Mouse (Mus musculus): Measurements from ENCODE around the gene Prrxl1. TPM values are rescaled to one million over a fixed set of nuclear protein-coding genes. Genes with fewer than 3 reads are reported as not detected.

Prrxl1 gene
- polyA plus RNA-seq, 1 experiment from 2014 or later: 0.08 TPM

GRCm38 (mm10) chr14:32632908-32633600, 33.8 kb downstream of the Prrxl1 start:
- Histone ChIP-seq H3K4me3 (no peak overlapping the region), H3K27me3 (no peaks in the 10 kb centered on the region), H3K9me3 (no peaks in the 10 kb centered on the region), H3K4me2 (replicated peaks) (no peak overlapping the region), H3K27ac (replicated peaks) (no peak overlapping the region), H3K9ac (replicated peaks) (no peak overlapping the region), H3K36me3 (no peaks in the 10 kb centered on the region), H3K4me1 (no peaks in the 10 kb centered on the region)
- ATAC-seq (replicated peaks): no peak
- WGBS: 87% methylated on average over 5 of the region's 6 CpGs

- WGBS: 48% methylated on average over 11 of the region's 11 CpGs
- Histone ChIP-seq H3K4me2 (replicated peaks) (no peak overlapping the region), H3K4me1 (no peaks in the 10 kb centered on the region), H3K9ac (replicated peaks) (no peak overlapping the region), H3K9me3 (no peaks in the 10 kb centered on the region), H3K27me3 (no peaks in the 10 kb centered on the region), H3K4me3 (no peak overlapping the region), H3K27ac (replicated peaks) (no peak overlapping the region), H3K36me3 (no peaks in the 10 kb centered on the region)
- ATAC-seq (replicated peaks): no peak
Measured at GRCm38 (mm10) chr14:32634015-32634682, 34.9 kb downstream of the Prrxl1 start.

DNA sequence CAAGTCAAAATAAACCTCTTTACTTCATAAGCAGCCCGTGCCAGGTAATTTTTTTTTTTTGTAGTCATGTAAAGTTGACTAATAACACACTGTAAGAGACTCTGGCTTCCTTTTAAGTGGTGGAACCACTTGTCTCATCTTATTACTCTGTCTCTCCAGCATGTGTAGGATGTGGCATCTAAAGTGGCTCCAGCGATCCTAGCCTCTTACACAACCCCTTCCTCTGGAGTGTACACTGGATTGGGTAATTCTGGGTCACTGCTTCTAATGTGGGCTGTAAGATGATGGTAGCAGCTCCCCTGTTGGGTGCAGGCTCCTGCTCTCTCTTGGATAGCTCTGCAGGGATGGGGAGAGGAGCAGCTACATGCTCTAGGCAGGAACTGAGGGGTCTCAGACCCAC, 39.3 kb downstream of the Prrxl1 start:
- Histone ChIP-seq H3K27ac (replicated peaks) (no peak overlapping the region), H3K4me2 (replicated peaks) (no peak overlapping the region), H3K9ac (replicated peaks) (no peak overlapping the region), H3K4me1 (no peaks in the 10 kb centered on the region), H3K27me3 (no peaks in the 10 kb centered on the region), H3K9me3 (no peaks in the 10 kb centered on the region), H3K36me3 (no peaks in the 10 kb centered on the region), H3K4me3 (no peak overlapping the region)
- 96% methylated on average over 2 of the region's 2 CpGs for WGBS
- no peak for ATAC-seq (replicated peaks)

GRCm38 (mm10) chr14:32659781-32660180, 60.6 kb downstream of the Prrxl1 start:
- Histone ChIP-seq H3K4me1 (no peaks in the 10 kb centered on the region), H3K9me3 (no peaks in the 10 kb centered on the region), H3K27ac (replicated peaks) (no peak overlapping the region), H3K4me2 (replicated peaks) (no peak overlapping the region), H3K9ac (replicated peaks) (no peak overlapping the region), H3K27me3 (no peaks in the 10 kb centered on the region), H3K4me3 (no peak overlapping the region), H3K36me3 (no peaks in the 10 kb centered on the region)
- WGBS: 84% methylated on average over 9 of the region's 9 CpGs
- ATAC-seq (replicated peaks): no peak

- no peak overlapping the region for H3K4me3 ChIP-seq
- WGBS: 94% methylated on average over 6 of the region's 6 CpGs
- no peak overlapping the region for H3K27ac ChIP-seq (replicated peaks)
- no peaks in the 10 kb centered on the region for H3K27me3 ChIP-seq
- H3K4me1 ChIP-seq: no peaks in the 10 kb centered on the region
- H3K36me3 ChIP-seq: no peaks in the 10 kb centered on the region
- H3K9ac ChIP-seq (replicated peaks): no peak overlapping the region
- ATAC-seq (replicated peaks): no peak
- no peak overlapping the region for H3K4me2 ChIP-seq (replicated peaks)
- no peaks in the 10 kb centered on the region for H3K9me3 ChIP-seq
Measured at GRCm38 (mm10) chr14:32663099-32663498, 63.9 kb downstream of the Prrxl1 start.

GRCm38 (mm10) chr14:32673178-32673577, 74.0 kb downstream of the Prrxl1 start:
- no peaks in the 10 kb centered on the region for H3K9me3 ChIP-seq
- 54% methylated on average over 3 of the region's 3 CpGs for WGBS
- H3K9ac ChIP-seq (replicated peaks): no peak overlapping the region
- 0 out of 2 replicates have a peak, but pooled peaks have one; percentile 29 for ATAC-seq (replicated peaks)
- H3K27ac ChIP-seq (replicated peaks): no peak overlapping the region
- no peaks in the 10 kb centered on the region for H3K4me1 ChIP-seq
- no peaks in the 10 kb centered on the region for H3K36me3 ChIP-seq
- no peak overlapping the region for H3K4me3 ChIP-seq
- H3K4me2 ChIP-seq (replicated peaks): no peak overlapping the region
- H3K27me3 ChIP-seq: no peaks in the 10 kb centered on the region

- Histone ChIP-seq H3K9me3 (no peaks in the 10 kb centered on the region), H3K4me3 (no peak overlapping the region), H3K9ac (replicated peaks) (no peak overlapping the region), H3K27ac (replicated peaks) (no peak overlapping the region), H3K4me1 (peaks cover 8% of the 10 kb centered on the region), H3K27me3 (no peaks in the 10 kb centered on the region), H3K36me3 (no peaks in the 10 kb centered on the region), H3K4me2 (replicated peaks) (no peak overlapping the region)
- 73% methylated on average over 3 of the region's 3 CpGs for WGBS
- no peak for ATAC-seq (replicated peaks)
Measured at GRCm38 (mm10) chr14:32678565-32678964, 79.4 kb downstream of the Prrxl1 start.

DNA sequence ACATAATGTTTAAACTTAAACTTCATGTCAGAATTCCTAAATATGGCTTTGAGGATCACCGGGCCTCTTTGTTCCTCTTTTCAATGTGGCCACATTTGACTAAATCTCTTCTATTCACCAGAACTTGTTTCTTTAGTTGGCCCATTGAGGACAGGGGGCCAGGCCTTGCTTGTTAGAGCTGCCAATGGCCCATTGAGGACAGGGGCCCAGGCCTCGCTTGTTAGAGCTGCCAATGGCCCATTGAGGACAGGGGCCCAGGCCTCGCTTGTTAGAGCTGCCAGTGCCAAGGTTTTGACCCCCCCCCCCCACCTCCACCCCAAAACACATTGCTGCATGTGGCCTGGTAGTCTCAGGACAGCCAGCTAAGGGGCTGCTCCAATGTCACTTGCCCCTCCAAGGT, 82.4 kb downstream of the Prrxl1 start:
- Histone ChIP-seq H3K4me2 (replicated peaks) (no peak overlapping the region), H3K27me3 (no peaks in the 10 kb centered on the region), H3K4me3 (no peak overlapping the region), H3K27ac (replicated peaks) (no peak overlapping the region), H3K36me3 (no peaks in the 10 kb centered on the region), H3K4me1 (peaks cover 19% of the 10 kb centered on the region), H3K9me3 (no peaks in the 10 kb centered on the region), H3K9ac (replicated peaks) (no peak overlapping the region)
- ATAC-seq (replicated peaks): no peak
- 13% methylated on average over 3 of the region's 3 CpGs for WGBS

- Histone ChIP-seq H3K27me3 (no peaks in the 10 kb centered on the region), H3K27ac (replicated peaks) (no peak overlapping the region), H3K9ac (replicated peaks) (no peak overlapping the region), H3K4me2 (replicated peaks) (no peak overlapping the region), H3K4me3 (no peak overlapping the region), H3K4me1 (peaks cover 19% of the 10 kb centered on the region), H3K36me3 (no peaks in the 10 kb centered on the region), H3K9me3 (no peaks in the 10 kb centered on the region)
- no peak for ATAC-seq (replicated peaks)
- 91% methylated on average over 12 of the region's 12 CpGs for WGBS
Measured at GRCm38 (mm10) chr14:32682536-32682935, 83.3 kb downstream of the Prrxl1 start.

DNA sequence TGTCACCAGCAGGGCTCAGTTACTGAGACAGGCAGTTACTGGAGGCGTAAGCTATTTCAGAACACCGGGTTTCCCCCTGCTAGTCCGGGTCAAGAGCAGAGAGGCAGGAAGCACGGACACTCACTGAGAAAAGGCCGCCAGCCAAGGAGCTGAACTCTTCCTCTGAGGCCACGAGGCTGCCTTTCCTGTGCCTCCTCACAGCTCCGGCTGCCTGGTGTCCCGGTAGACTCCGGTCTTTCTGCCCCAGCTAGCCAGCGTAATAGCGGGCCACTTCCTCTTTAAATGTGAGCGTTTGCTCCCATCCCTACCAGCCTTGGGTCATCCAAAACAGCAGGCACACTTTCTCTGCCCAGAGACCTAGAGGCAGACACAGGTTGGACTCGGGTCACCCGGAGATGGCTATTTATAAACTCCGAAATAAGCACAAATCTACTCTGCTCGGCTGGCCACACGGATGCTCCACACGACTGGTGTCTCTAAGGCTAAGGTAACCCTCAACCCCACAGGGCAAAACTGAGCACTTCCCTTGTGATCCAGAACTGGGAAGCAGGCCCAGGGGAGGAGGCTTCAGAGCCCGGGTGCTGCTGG, 84.1 kb downstream of the Prrxl1 start:
- WGBS: 72% methylated on average over 19 of the region's 19 CpGs

DNA sequence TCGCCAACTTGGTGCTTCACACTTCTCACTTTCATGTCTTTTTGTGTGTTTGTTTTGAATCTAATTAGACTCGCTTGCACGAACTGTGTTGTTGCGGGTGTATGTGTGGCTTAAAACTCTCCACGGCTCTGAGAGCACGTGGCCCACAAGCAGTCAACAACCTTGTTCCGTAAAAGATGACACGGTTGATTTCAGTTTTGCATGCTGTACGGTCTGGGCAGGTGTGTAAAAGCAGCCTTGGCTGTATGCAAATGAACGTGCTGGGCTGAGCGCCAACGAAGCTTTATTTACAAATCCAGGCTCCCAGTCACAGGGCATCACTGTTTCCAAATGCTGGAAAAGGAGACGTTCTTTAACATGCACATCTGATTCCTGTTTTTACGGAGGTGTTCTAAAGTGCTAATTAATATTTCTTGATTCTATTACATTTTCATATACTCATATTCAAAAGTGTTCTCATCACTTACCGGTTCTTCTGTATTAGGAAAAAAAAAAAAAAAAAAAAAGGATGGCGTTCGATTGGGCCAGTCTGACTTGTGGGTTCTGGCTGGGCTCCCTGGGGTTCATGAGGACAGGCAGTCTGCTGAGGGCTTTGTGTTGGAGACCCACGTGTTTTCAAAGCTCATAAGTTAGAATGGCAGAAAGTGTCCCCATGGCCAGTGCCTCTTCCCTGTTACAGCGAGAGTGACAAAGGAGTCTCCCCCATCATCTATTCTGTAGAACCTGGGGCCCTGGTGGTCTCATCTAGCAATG, 85.0 kb downstream of the Prrxl1 start:
- no peak overlapping the region for H3K27ac ChIP-seq (replicated peaks)
- peak; percentile 71 for ATAC-seq (replicated peaks)
- 0 out of 2 replicates have a peak overlapping the region, but pooled peaks have one; percentile 14 for H3K4me3 ChIP-seq

More for the DNA sequence above, 84.1 kb downstream of the Prrxl1 start:
- Histone ChIP-seq H3K36me3 (no peaks in the 10 kb centered on the region), H3K9me3 (no peaks in the 10 kb centered on the region), H3K4me1 (peaks cover 19% of the 10 kb centered on the region), H3K9ac (replicated peaks) (no peak overlapping the region), H3K4me2 (replicated peaks) (0 out of 2 replicates have a peak overlapping the region, but pooled peaks have one; percentile 39), H3K27ac (replicated peaks) (no peak overlapping the region), H3K27me3 (no peaks in the 10 kb centered on the region), H3K4me3 (no peak overlapping the region)
- peak; percentile 70 for ATAC-seq (replicated peaks)

DNA sequence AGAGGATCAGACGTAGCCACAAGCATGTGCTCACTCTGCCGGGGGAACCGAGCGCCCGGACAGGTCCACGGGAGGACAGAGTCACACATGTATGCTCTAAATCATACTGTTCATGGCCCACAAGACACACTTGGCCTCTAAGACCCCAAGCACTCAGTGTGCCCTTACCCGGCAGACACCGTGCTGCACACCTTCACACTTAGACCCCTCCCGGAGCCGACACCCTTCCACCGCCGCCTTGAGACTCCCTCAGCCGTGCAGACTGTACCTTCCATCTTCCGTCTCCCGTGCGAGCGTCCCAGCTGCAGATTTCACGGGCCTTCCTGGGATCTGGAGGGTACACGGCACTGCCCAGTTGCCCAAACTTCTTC, 85.5 kb downstream of the Prrxl1 start:
- H3K4me2 ChIP-seq (replicated peaks): no peak overlapping the region
- H3K27ac ChIP-seq (replicated peaks): no peak overlapping the region
- WGBS: 90% methylated on average over 19 of the region's 19 CpGs
- ATAC-seq (replicated peaks): no peak; the same call in 1 of the 2 replicates
- no peaks in the 10 kb centered on the region for H3K9me3 ChIP-seq
- H3K27me3 ChIP-seq: no peaks in the 10 kb centered on the region
- H3K4me3 ChIP-seq: no peak overlapping the region
- H3K4me1 ChIP-seq: peaks cover 19% of the 10 kb centered on the region
- no peak overlapping the region for H3K9ac ChIP-seq (replicated peaks)
- H3K36me3 ChIP-seq: no peaks in the 10 kb centered on the region

More for the DNA sequence above, 85.0 kb downstream of the Prrxl1 start:
- 14% methylated on average over 19 of the region's 19 CpGs for WGBS
- no peaks in the 10 kb centered on the region for H3K27me3 ChIP-seq
- H3K9ac ChIP-seq (replicated peaks): no peak overlapping the region
- H3K9me3 ChIP-seq: no peaks in the 10 kb centered on the region
- H3K4me2 ChIP-seq (replicated peaks): peak overlapping the region; percentile 39
- H3K4me1 ChIP-seq: peaks cover 19% of the 10 kb centered on the region
- no peaks in the 10 kb centered on the region for H3K36me3 ChIP-seq
